Mouse (Mus musculus) limb, embryonic 11.5 days (tissue): ENCODE measurements around the gene Pdcd4. TPM values are rescaled to one million over a fixed set of nuclear protein-coding genes. Genes with fewer than 3 reads are reported as not detected.
A peak's percentile ranks its signal among the peaks of the same experiment; 100 is the strongest.

Experiments
- ATAC-seq: fragments of 200-750 bp; cut with Nextera tagmentation; 2 replicates; pipeline ENCODE4 v1.8.0; 2017; ENCODE audit warnings: low read depth; ENCODE audit not compliant: insufficient number of reproducible peaks, low FRiP score, low TSS enrichment
- DNase-seq: peaks from one replicate; pipeline ENCODE4 v3.0.0-alpha.2; 2015; ENCODE audit warnings: low spot score
- H3K27ac ChIP-seq: fragments of 300-500 bp; sonication (generic); replicated peaks from 2 replicates; pipeline ENCODE4 v1.5.1; 2014; ENCODE audit warnings: low read depth, mild to moderate bottlenecking, low read length
- H3K27me3 ChIP-seq: fragments of 300-500 bp; sonication (generic); 2 replicates; pipeline ENCODE4 v1.6.1; 2014; ENCODE audit warnings: mild to moderate bottlenecking, low read length, mixed read lengths; ENCODE audit not compliant: control insufficient read depth, insufficient read depth
- H3K36me3 ChIP-seq: fragments of 300-500 bp; sonication (generic); 2 replicates; pipeline ENCODE4 v1.6.1; 2014; ENCODE audit warnings: mild to moderate bottlenecking, low read length, moderate library complexity, mixed read lengths; ENCODE audit not compliant: control insufficient read depth, insufficient read depth
- H3K4me1 ChIP-seq: fragments of 300-500 bp; sonication (generic); 2 replicates; pipeline ENCODE4 v1.6.1; 2014; ENCODE audit warnings: low read length, mixed read lengths; ENCODE audit not compliant: control insufficient read depth, insufficient read depth
- H3K4me2 ChIP-seq: fragments of 300-500 bp; sonication (generic); 2 replicates; pipeline ENCODE4 v1.6.1; 2014; ENCODE audit warnings: low read depth, mild to moderate bottlenecking, moderate library complexity; ENCODE audit not compliant: severe bottlenecking
- H3K4me3 ChIP-seq: fragments of 300-500 bp; sonication (generic); 2 replicates; pipeline ENCODE4 v1.5.1; 2014; ENCODE audit warnings: low read depth, low read length
- H3K9ac ChIP-seq: fragments of 300-500 bp; sonication (generic); 2 replicates; pipeline ENCODE4 v1.6.1; 2014; ENCODE audit warnings: mild to moderate bottlenecking, low read length
- H3K9me3 ChIP-seq: fragments of 300-500 bp; sonication (generic); 2 replicates; pipeline ENCODE4 v1.6.1; 2016; ENCODE audit warnings: low read length; ENCODE audit not compliant: control insufficient read depth
- WGBS: fragments of 180-500 bp; shearing (Covaris S2); extraction: QIAGEN DNeasy Blood & Tissue Kit; methylation state at CpG from one replicate; pipeline ENCODE4 v1.1.7; 2014; 5-methylcytosine and 5-hydroxymethylcytosine counted together
- polyA plus RNA-seq: library from polyadenylated mRNA; unstranded; fragments of >200 nt; fragmentation: Nextera tagmentation; extraction: Ambion mirVana; gene quantifications from 2 replicates; pipeline ENCODE4 v1.2.1, GENCODE M21; 2014

The Pdcd4 gene
- polyA plus RNA-seq, 1 experiment from 2014 or later = 75.5 TPM

- Histone ChIP-seq H3K36me3 (no peaks in the 10 kb centered on the region), H3K4me1 (peaks cover 24% of the 10 kb centered on the region), H3K27ac (no peak overlapping the region), H3K4me2 (no peak overlapping the region), H3K4me3 (no peak overlapping the region), H3K9ac (no peak overlapping the region), H3K27me3 (no peaks in the 10 kb centered on the region), H3K9me3 (no peaks in the 10 kb centered on the region)
- DNase-seq (no peak), ATAC-seq (no peak)
- 64% methylated on average over 5 of the region's 5 CpGs for WGBS
Observed at GRCm38 (mm10) chr19:53890781-53891251, 1.2 kb upstream of the Pdcd4 start.

- no peak overlapping the region for H3K9ac ChIP-seq
- no peaks in the 10 kb centered on the region for H3K9me3 ChIP-seq
- H3K27ac ChIP-seq = no peak overlapping the region; the same call in 1 of the 2 replicates
- H3K4me2 ChIP-seq = no peak overlapping the region
- H3K27me3 ChIP-seq = no peaks in the 10 kb centered on the region
- H3K36me3 ChIP-seq = no peaks in the 10 kb centered on the region
- no peak for DNase-seq
- ATAC-seq = no peak
- 85% methylated on average over 2 of the region's 2 CpGs for WGBS
- H3K4me1 ChIP-seq = peaks cover 24% of the 10 kb centered on the region
- no peak overlapping the region for H3K4me3 ChIP-seq
Observed at GRCm38 (mm10) chr19:53891569-53891968, 462 bp upstream of the Pdcd4 start.

GRCm38 (mm10) chr19:53892838-53893359 lies 868 bp downstream of the Pdcd4 start:
- ATAC-seq (no peak), DNase-seq (no peak)
- Histone ChIP-seq H3K36me3 (no peaks in the 10 kb centered on the region), H3K9me3 (no peaks in the 10 kb centered on the region), H3K27me3 (no peaks in the 10 kb centered on the region), H3K4me1 (peaks cover 24% of the 10 kb centered on the region), H3K4me2 (no peak overlapping the region), H3K27ac (0 out of 2 replicates have a peak overlapping the region, but pooled peaks have one; percentile 10), H3K9ac (no peak overlapping the region), H3K4me3 (no peak overlapping the region)
- WGBS = 54% methylated on average over 9 of the region's 9 CpGs

- 61% methylated on average over 3 of the region's 3 CpGs for WGBS
- no peak for ATAC-seq
- H3K27ac ChIP-seq = no peak overlapping the region
Observed at GRCm38 (mm10) chr19:53893711-53894171, 1.7 kb downstream of the Pdcd4 start.

GRCm38 (mm10) chr19:53894538-53895121 lies 2.6 kb downstream of the Pdcd4 start:
- WGBS = 66% methylated on average over 12 of the region's 12 CpGs
- no peak for DNase-seq
- no peak overlapping the region for H3K9ac ChIP-seq
- no peak overlapping the region for H3K4me3 ChIP-seq
- no peaks in the 10 kb centered on the region for H3K27me3 ChIP-seq
- ATAC-seq = no peak
- H3K4me2 ChIP-seq = no peak overlapping the region
- 0 out of 2 replicates have a peak overlapping the region, but pooled peaks have one; percentile 10 for H3K27ac ChIP-seq
- no peaks in the 10 kb centered on the region for H3K9me3 ChIP-seq
- peaks cover 24% of the 10 kb centered on the region for H3K4me1 ChIP-seq
- H3K36me3 ChIP-seq = no peaks in the 10 kb centered on the region

More at GRCm38 (mm10) chr19:53893711-53894171, 1.7 kb downstream of the Pdcd4 start:
- Histone ChIP-seq H3K9me3 (no peaks in the 10 kb centered on the region), H3K27me3 (no peaks in the 10 kb centered on the region), H3K9ac (no peak overlapping the region), H3K4me3 (no peak overlapping the region), H3K4me1 (peaks cover 24% of the 10 kb centered on the region), H3K4me2 (no peak overlapping the region), H3K36me3 (no peaks in the 10 kb centered on the region)
- DNase-seq = no peak

GRCm38 (mm10) chr19:53898046-53898445 lies 6.0 kb downstream of the Pdcd4 start:
- WGBS = 88% methylated on average over 5 of the region's 5 CpGs
- Histone ChIP-seq H3K9ac (no peak overlapping the region), H3K4me2 (no peak overlapping the region), H3K27me3 (no peaks in the 10 kb centered on the region), H3K4me3 (no peak overlapping the region), H3K9me3 (no peaks in the 10 kb centered on the region), H3K4me1 (peaks cover 11% of the 10 kb centered on the region; the same call in 1 of the 2 replicates), H3K36me3 (no peaks in the 10 kb centered on the region), H3K27ac (no peak overlapping the region)
- ATAC-seq = no peak
- no peak for DNase-seq

- no peak for DNase-seq
- no peak overlapping the region for H3K4me3 ChIP-seq
- H3K27me3 ChIP-seq = no peaks in the 10 kb centered on the region
- 80% methylated on average over 4 of the region's 4 CpGs for WGBS
- H3K36me3 ChIP-seq = no peaks in the 10 kb centered on the region
- H3K9me3 ChIP-seq = no peaks in the 10 kb centered on the region
- H3K9ac ChIP-seq = no peak overlapping the region
- no peak for ATAC-seq
- H3K4me2 ChIP-seq = no peak overlapping the region
- H3K27ac ChIP-seq = no peak overlapping the region
- peaks cover 6% of the 10 kb centered on the region; the same call in 1 of the 2 replicates for H3K4me1 ChIP-seq
Observed at GRCm38 (mm10) chr19:53898498-53898897, 6.5 kb downstream of the Pdcd4 start.

- H3K4me3 ChIP-seq = no peak overlapping the region
- no peaks in the 10 kb centered on the region for H3K36me3 ChIP-seq
- H3K4me1 ChIP-seq = peaks cover 2% of the 10 kb centered on the region; the same call in 1 of the 2 replicates
- H3K27ac ChIP-seq = no peak overlapping the region
- H3K27me3 ChIP-seq = no peaks in the 10 kb centered on the region
- 86% methylated on average over 25 of the region's 25 CpGs for WGBS
- no peak overlapping the region for H3K4me2 ChIP-seq
- H3K9ac ChIP-seq = no peak overlapping the region
- no peak for DNase-seq
- no peaks in the 10 kb centered on the region for H3K9me3 ChIP-seq
- no peak for ATAC-seq
Observed at GRCm38 (mm10) chr19:53898970-53899900, 7.2 kb downstream of the Pdcd4 start.
